Mouse (Mus musculus) kidney, adult 2 months (tissue): Measurements from ENCODE around the gene Efna2.

Source experiments
- CTCF ChIP-seq: fragments of 200-500 bp; conservative IDR thresholded peaks from 2 replicates; pipeline ENCODE4 v1.5.1; 2011; ENCODE audit warnings: low read depth, mild to moderate bottlenecking, control low read depth, low read length, moderate library complexity, mixed read lengths; ENCODE audit not compliant: insufficient read depth, insufficient read length
- POLR2A ChIP-seq: fragments of 200-500 bp; IDR thresholded peaks from one replicate; pipeline ENCODE4 v1.6.1; 2011; ENCODE audit warnings: low read depth, low read length, control low read depth

DNA sequence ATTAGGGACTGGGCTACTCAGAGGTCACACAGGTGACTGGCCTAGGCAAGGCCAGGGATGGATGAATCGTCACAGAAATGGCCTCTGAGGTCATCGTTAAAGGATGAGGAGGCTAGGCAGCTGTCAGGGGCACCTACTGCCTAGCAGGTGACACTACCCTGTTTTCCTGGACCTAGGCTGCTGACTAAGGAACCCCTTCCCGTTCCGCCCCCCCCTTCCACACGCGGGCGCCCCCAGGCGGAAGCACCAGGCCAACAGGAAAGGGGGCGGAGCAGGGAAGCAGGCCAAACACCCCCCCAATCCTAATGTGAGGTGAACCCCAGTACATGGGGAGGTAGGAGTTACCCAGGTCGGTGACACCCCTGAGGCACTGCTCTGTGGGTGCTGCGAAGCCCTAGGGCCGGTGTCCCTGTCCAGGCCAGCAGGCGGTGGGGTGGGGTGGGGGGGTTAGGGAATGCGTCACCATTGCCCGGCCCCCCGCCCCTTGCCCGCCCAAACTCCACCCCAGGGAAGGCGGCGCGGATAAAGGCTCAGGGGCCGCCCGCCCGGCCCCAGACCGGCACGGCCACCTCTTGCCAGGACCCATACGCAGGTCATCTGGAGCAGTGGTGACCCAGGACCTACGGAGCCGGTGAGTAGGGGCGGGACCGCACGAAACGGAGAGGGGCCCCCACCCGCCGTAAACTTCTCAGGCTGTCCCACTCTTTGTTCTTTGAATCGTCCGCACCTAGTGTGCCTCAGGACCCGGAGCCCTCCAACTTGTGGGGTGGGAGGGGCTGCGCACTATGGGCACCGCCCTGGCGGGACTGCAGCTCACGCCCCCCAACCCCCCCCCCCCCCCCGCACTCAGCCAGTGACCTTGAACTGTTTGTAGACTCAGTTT lies 31.3 kb upstream of the Efna2 start, which contains the start of gene Midn:
- TF ChIP-seq CTCF (peak; percentile 49), POLR2A (peak; percentile 96)
